Mouse (Mus musculus) limb, embryonic 12.5 days (tissue): ENCODE data around the gene Erich3. TPM values are rescaled to one million over a fixed set of nuclear protein-coding genes. Genes with fewer than 3 reads are reported as not detected.

Experiments
- ATAC-seq: fragments of 200-750 bp; cut with Nextera tagmentation; 2 replicates; pipeline ENCODE4 v1.8.0; 2017; ENCODE audit warnings: low read depth, moderate TSS enrichment; ENCODE audit not compliant: insufficient number of reproducible peaks, insufficient read depth, low FRiP score, low TSS enrichment
- H3K27ac ChIP-seq: fragments of 300-500 bp; sonication (generic); 2 replicates; pipeline ENCODE4 v1.5.1; 2016; ENCODE audit warnings: mild to moderate bottlenecking, moderate library complexity
- H3K27me3 ChIP-seq: fragments of 300-500 bp; sonication (generic); 2 replicates; pipeline ENCODE4 v1.6.1; 2016; ENCODE audit warnings: mild to moderate bottlenecking, moderate library complexity
- H3K36me3 ChIP-seq: fragments of 300-500 bp; sonication (generic); 2 replicates; pipeline ENCODE4 v1.6.1; 2016; ENCODE audit warnings: mild to moderate bottlenecking, moderate library complexity
- H3K4me1 ChIP-seq: fragments of 300-500 bp; sonication (generic); replicated peaks from 2 replicates; pipeline ENCODE4 v1.6.1; 2016
- H3K4me2 ChIP-seq: fragments of 300-500 bp; sonication (generic); 2 replicates; pipeline ENCODE4 v1.6.1; 2016; ENCODE audit warnings: mild to moderate bottlenecking, moderate library complexity
- H3K4me3 ChIP-seq: fragments of 300-500 bp; sonication (generic); replicated peaks from 2 replicates; pipeline ENCODE4 v1.5.1; 2016; ENCODE audit warnings: mild to moderate bottlenecking
- H3K9ac ChIP-seq: fragments of 300-500 bp; sonication (generic); replicated peaks from 2 replicates; pipeline ENCODE4 v1.6.1; 2016; ENCODE audit warnings: mild to moderate bottlenecking, moderate library complexity
- H3K9me3 ChIP-seq: fragments of 300-500 bp; sonication (generic); 2 replicates; pipeline ENCODE4 v1.6.1; 2016; ENCODE audit warnings: mild to moderate bottlenecking, moderate library complexity
- WGBS: fragments of 180-500 bp; shearing (Covaris S2); methylation state at CpG from one replicate; pipeline ENCODE4 v1.1.7; 2016; 5-methylcytosine and 5-hydroxymethylcytosine counted together
- polyA plus RNA-seq: library from polyadenylated mRNA; unstranded; fragments of >200 nt; fragmentation: Nextera tagmentation; extraction: Ambion mirVana; gene quantifications from 2 replicates; pipeline ENCODE4 v1.2.1, GENCODE M21; 2016

Erich3 gene
- polyA plus RNA-seq, 1 experiment from 2014 or later, result 0.15 TPM

DNA sequence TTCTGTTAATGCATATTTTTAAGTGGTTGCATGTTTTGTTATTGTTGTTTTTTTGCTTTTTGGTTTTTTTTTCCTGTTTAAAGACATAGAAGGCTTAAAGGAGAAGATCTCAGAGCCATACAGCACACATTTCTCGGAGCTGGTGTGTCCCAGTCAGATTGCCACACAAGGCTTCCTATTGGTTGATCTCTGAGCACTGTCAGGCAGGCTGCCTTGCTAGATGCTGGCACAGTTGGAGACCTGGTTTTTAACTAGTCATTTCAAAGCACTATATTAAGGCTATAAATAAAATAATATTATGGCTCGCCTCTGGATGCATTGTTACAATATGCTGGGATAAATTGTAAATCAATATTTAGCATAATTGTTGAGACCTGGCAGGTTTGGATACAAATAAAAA, 18.9 kb downstream of the Erich3 start:
- no peaks in the 10 kb centered on the region for H3K27me3 ChIP-seq
- H3K4me2 ChIP-seq, result no peak overlapping the region
- ATAC-seq, result no peak
- no peaks in the 10 kb centered on the region for H3K4me1 ChIP-seq
- H3K36me3 ChIP-seq, result no peaks in the 10 kb centered on the region
- no peak overlapping the region for H3K4me3 ChIP-seq
- no peak overlapping the region for H3K9ac ChIP-seq
- WGBS, result 64% methylated on average over 2 of the region's 2 CpGs
- H3K27ac ChIP-seq, result no peak overlapping the region
- no peaks in the 10 kb centered on the region for H3K9me3 ChIP-seq

DNA sequence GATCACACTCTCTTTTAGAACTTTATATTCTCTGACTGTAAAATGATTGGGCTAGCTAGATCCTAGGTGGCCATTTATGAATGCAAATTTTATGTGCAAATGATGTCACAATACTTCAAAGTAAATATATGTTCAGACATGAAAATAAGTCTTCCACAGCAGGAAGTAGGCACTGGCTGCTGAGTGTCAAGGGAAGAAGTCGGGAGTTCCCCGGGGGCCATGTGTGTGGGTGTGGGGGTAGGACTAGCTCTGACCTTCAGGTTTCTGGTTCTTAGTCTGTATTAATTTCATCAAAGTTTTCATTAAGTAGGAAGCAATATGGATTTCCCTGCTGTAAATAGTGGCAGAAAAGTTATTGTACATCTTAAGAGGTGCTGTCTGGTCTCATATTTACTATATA, 20.0 kb downstream of the Erich3 start:
- no peak overlapping the region for H3K27ac ChIP-seq
- no peaks in the 10 kb centered on the region for H3K9me3 ChIP-seq
- no peaks in the 10 kb centered on the region for H3K4me1 ChIP-seq
- no peaks in the 10 kb centered on the region for H3K36me3 ChIP-seq
- whole genome bisulfite sequencing, result 92% methylated on average over 2 of the region's 2 CpGs
- no peaks in the 10 kb centered on the region for H3K27me3 ChIP-seq
- ATAC-seq, result no peak
- H3K4me3 ChIP-seq, result no peak overlapping the region
- H3K4me2 ChIP-seq, result no peak overlapping the region
- H3K9ac ChIP-seq, result no peak overlapping the region

DNA sequence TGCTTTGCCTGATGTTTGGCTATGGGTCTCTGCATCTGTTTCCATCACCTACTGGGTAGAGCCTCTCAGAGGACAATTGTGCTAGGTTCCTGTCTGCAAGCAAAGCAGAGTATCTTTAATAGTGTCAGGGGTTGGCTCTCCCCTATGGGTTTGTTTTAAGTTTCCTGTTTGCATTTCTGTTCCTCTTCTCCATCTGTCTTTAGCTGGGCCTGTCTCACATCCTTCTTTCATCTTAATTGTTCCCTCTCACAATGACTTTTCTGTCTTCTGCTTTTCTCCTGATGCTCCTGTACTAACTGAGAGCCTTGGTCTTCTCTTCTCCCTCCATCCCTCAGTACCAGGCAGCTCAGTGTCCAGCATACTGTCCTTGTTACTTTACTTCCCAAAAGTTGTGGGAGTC, 26.6 kb downstream of the Erich3 start:
- no peak overlapping the region for H3K4me3 ChIP-seq
- H3K36me3 ChIP-seq, result no peaks in the 10 kb centered on the region
- no peak for ATAC-seq
- H3K4me1 ChIP-seq, result peaks cover 15% of the 10 kb centered on the region
- no peak overlapping the region for H3K4me2 ChIP-seq
- no peak overlapping the region for H3K27ac ChIP-seq
- no peaks in the 10 kb centered on the region for H3K9me3 ChIP-seq
- H3K9ac ChIP-seq, result no peak overlapping the region
- H3K27me3 ChIP-seq, result peaks cover 4% of the 10 kb centered on the region; the same call in 1 of the 2 replicates

DNA sequence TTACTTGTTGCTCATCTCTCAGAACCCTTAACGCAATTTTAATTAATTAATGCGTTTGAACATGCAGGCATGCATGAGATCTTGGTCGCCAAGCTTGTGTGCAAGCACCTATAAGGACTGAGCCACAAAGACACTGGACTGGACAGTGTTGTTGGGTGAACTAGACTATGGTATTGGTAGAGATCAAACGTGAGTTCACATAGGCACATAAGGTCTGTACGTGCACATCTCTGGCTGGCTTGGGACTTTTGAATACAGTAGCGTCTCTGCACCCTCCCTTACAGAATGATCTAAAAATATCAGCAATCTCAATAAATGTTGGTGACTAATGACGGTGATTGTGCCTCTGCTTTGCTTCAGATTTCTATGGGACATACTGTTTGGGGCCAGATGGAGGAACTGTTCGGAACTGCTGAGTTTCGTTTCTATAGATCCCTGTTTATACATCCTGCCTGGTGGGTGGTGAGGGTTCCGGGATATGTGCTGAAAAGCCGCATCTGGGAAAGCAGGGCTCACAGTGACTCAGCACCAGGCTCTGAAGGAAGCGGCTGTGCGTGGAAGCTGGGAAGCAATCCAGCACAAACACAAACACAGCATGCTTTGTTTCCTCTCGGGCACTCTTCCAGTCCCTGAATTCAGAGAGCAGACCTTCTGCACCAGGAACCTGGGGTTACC, 28.4 kb downstream of the Erich3 start:
- WGBS, result 48% methylated on average over 14 of the region's 14 CpGs
- H3K9me3 ChIP-seq, result no peaks in the 10 kb centered on the region
- H3K9ac ChIP-seq, result no peak overlapping the region
- 0 out of 2 replicates have a peak, but pooled peaks have one; percentile 54 for ATAC-seq
- H3K4me2 ChIP-seq, result peak overlapping the region; percentile 17; the same call in 1 of the 2 replicates
- peaks cover 4% of the 10 kb centered on the region; the same call in 1 of the 2 replicates for H3K27me3 ChIP-seq
- no peak overlapping the region for H3K27ac ChIP-seq
- H3K36me3 ChIP-seq, result no peaks in the 10 kb centered on the region
- H3K4me3 ChIP-seq, result no peak overlapping the region
- H3K4me1 ChIP-seq, result peaks cover 27% of the 10 kb centered on the region

DNA sequence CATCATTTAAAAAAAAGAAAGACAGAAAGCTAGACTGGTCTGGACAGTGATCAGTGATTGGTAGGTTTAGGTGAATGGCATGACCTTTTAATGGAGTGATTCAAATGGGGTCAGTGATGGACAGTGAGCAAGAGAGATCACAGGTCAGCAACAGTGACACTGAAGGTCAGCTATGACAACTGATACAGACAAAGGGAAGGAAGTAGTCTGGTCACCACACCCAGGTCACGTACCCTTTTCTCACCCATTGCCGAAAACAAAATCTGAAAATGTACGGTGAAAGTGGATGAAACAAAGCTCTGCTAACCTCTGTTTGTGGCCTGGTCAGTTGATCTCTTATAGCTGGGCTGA, 28.9 kb downstream of the Erich3 start:
- Histone ChIP-seq H3K27me3 (peaks cover 4% of the 10 kb centered on the region; the same call in 1 of the 2 replicates), H3K4me1 (peaks cover 27% of the 10 kb centered on the region), H3K36me3 (no peaks in the 10 kb centered on the region), H3K9me3 (no peaks in the 10 kb centered on the region), H3K27ac (no peak overlapping the region), H3K9ac (no peak overlapping the region), H3K4me3 (no peak overlapping the region), H3K4me2 (0 out of 2 replicates have a peak overlapping the region, but pooled peaks have one; percentile 17)
- WGBS, result 85% methylated on average over 3 of the region's 3 CpGs
- 0 out of 2 replicates have a peak, but pooled peaks have one; percentile 13 for ATAC-seq

DNA sequence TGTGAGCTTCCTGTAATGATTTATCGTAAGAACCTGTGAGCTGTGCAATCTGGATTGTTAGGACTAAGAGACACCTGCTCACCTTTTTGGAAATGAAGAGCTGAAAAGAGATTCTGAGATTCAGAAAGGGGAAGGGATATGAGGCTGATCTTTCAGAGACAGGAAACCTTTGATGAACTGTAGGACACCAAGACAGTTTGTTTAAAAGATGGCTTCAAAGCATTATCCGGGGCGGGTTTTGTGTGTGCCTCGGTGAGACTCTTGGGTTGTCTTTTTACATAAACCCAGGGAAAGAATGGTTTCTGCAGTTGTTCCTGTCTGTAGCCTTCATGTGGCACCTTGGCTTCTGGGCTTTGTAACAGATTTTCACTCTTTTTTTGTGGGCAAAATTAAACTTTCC, 30.2 kb downstream of the Erich3 start:
- no peaks in the 10 kb centered on the region for H3K36me3 ChIP-seq
- no peaks in the 10 kb centered on the region for H3K9me3 ChIP-seq
- no peak overlapping the region for H3K4me2 ChIP-seq
- no peak overlapping the region for H3K27ac ChIP-seq
- H3K9ac ChIP-seq, result no peak overlapping the region
- peaks cover 4% of the 10 kb centered on the region; the same call in 1 of the 2 replicates for H3K27me3 ChIP-seq
- WGBS, result 70% methylated on average over 4 of the region's 4 CpGs
- H3K4me3 ChIP-seq, result no peak overlapping the region
- peaks cover 33% of the 10 kb centered on the region for H3K4me1 ChIP-seq
- no peak for ATAC-seq

DNA sequence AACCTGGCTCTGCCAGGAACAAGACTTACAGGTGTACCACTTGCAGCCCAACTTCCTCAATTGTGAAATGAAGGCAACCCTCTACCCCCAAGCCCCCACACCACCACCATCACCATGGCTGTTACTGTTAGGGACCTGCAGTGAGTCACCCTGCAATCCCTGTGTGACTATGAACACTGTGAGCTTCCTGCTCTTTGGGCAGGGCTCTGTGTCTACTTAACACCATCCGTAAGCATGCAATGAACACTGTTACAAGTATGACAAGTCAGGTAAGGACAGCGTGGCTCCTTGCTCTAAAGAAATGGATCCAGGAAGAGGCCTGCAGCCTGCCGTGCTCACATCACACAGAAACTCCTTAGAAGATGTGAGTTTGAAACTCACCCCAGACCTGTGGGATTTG, 33.0 kb downstream of the Erich3 start:
- no peak overlapping the region for H3K4me2 ChIP-seq
- no peaks in the 10 kb centered on the region for H3K36me3 ChIP-seq
- H3K9me3 ChIP-seq, result no peaks in the 10 kb centered on the region
- H3K4me1 ChIP-seq, result peaks cover 36% of the 10 kb centered on the region
- no peak overlapping the region for H3K27ac ChIP-seq
- H3K9ac ChIP-seq, result no peak overlapping the region
- no peak for ATAC-seq
- no peak overlapping the region for H3K4me3 ChIP-seq
- H3K27me3 ChIP-seq, result peaks cover 4% of the 10 kb centered on the region; the same call in 1 of the 2 replicates
- WGBS, result 78% methylated on average over 3 of the region's 3 CpGs

DNA sequence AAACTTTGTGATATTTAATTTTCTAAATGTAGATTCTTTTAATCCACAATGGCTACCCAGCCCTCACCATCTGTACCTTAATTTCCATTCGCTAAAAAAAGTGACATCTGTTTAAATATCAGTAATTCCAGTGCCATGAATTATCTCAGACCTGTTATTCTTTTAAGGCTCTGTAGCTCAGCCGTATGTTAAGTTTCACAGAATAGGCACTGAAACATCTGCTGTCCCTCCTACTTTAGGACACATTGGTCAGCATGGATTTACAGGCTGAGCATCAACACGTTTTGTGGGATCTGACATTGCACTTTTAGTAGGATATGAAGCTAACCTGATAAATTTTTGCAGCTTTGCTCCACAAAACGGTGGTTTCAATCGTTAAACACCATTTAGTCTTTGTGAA, 35.2 kb downstream of the Erich3 start:
- no peak for ATAC-seq
- no peak overlapping the region for H3K4me2 ChIP-seq
- WGBS, result 27% methylated on average over 5 of the region's 5 CpGs
- no peaks in the 10 kb centered on the region; the same call in 1 of the 2 replicates for H3K27me3 ChIP-seq
- H3K4me3 ChIP-seq, result no peak overlapping the region
- H3K36me3 ChIP-seq, result no peaks in the 10 kb centered on the region
- peaks cover 26% of the 10 kb centered on the region for H3K4me1 ChIP-seq
- no peaks in the 10 kb centered on the region for H3K9me3 ChIP-seq
- no peak overlapping the region for H3K9ac ChIP-seq
- no peak overlapping the region for H3K27ac ChIP-seq

DNA sequence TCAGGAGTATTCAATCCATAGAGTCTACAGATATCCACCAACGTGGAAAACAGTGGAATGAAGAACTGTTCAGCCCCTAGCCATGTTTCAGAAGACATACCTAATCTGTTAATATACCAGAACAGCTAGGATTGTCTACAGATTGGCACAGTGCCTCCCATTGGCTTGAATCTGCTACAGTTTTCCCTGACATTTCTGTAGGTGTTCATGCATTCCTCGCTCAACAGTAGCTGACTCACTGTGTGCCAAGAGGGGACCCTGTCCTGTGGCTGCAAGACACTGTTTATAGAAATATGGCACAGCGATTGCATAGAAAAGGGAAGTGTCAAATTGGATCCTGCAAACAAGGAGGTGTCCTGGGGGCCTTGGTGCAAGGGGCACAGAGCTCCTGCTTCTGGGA, 36.6 kb downstream of the Erich3 start:
- H3K9ac ChIP-seq, result no peak overlapping the region
- WGBS, result 82% methylated on average over 3 of the region's 3 CpGs
- H3K4me2 ChIP-seq, result no peak overlapping the region
- ATAC-seq, result no peak
- no peaks in the 10 kb centered on the region; the same call in 1 of the 2 replicates for H3K27me3 ChIP-seq
- H3K9me3 ChIP-seq, result no peaks in the 10 kb centered on the region
- H3K4me1 ChIP-seq, result peaks cover 22% of the 10 kb centered on the region
- no peak overlapping the region for H3K4me3 ChIP-seq
- H3K36me3 ChIP-seq, result no peaks in the 10 kb centered on the region
- H3K27ac ChIP-seq, result no peak overlapping the region

DNA sequence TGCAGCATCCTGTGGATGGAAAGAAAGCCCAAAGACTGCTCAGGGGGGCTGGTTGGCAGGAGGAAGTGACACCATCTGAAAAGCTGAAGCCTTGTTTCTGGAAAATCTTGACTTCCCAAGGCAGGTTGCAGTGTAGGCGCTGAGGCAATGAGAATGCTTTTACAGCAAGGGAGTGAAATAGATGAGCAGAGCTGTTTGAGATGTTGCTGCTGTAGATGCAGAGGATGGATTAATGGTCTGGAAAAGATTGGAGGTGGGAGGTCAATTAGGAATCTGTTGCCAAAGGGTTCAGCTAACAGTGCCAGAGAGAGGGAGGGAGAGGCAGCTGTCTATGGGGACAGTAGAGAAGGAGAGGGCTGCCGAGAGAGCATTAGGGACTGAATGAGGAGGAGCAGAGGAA, 37.1 kb downstream of the Erich3 start:
- no peak overlapping the region for H3K9ac ChIP-seq
- no peaks in the 10 kb centered on the region; the same call in 1 of the 2 replicates for H3K27me3 ChIP-seq
- WGBS, result 57% methylated on average over 2 of the region's 2 CpGs
- H3K27ac ChIP-seq, result no peak overlapping the region
- no peak for ATAC-seq
- H3K9me3 ChIP-seq, result no peaks in the 10 kb centered on the region
- no peak overlapping the region for H3K4me3 ChIP-seq
- H3K4me2 ChIP-seq, result no peak overlapping the region
- H3K4me1 ChIP-seq, result peaks cover 18% of the 10 kb centered on the region
- no peaks in the 10 kb centered on the region for H3K36me3 ChIP-seq

DNA sequence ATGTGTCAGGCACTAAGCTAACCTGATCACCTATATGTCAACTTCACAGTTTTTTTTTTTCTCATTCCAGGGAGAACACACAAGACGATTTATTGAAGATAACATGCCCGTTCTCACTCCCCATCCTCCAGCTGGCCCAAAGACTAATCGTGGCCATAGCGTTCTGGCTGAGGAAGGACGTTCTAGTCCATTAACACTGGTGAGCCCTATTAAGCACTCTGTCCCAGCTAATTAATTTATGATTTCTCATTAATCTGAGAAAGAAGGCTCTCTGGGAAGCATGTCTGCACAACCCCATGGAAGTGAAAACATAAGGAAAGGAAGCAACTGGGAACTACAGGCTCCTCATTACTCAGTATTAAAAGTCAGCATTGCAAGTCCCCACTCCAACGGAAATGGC, 41.1 kb downstream of the Erich3 start:
- Histone ChIP-seq H3K4me1 (0 out of 2 replicates have a peak, but pooled peaks cover 3% of the 10 kb centered on the region), H3K9me3 (no peaks in the 10 kb centered on the region), H3K4me3 (no peak overlapping the region), H3K27ac (no peak overlapping the region), H3K9ac (no peak overlapping the region), H3K27me3 (peaks cover 4% of the 10 kb centered on the region; the same call in 1 of the 2 replicates), H3K36me3 (no peaks in the 10 kb centered on the region), H3K4me2 (no peak overlapping the region)
- 37% methylated on average over 6 of the region's 6 CpGs for WGBS
- no peak for ATAC-seq

DNA sequence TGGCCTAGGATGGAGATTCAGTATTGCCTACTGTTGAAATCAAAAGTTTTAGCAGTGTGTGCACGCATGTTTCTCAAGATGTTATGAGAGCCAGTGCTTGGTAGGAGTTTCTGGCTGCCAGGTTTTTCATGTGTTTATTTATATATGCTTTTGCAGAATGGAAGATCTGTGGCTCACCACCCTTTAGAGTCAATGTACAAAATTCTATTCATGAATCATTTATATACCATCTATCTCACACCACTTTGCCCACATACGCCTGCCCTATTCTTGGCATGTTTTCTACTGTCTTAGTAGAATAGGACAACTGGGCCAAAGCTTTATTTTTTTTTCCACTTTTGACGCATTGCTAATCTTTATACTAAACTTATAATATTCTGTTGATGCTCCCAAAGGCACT, 44.5 kb downstream of the Erich3 start:
- Histone ChIP-seq H3K9ac (no peak overlapping the region), H3K36me3 (no peaks in the 10 kb centered on the region), H3K4me2 (no peak overlapping the region), H3K9me3 (no peaks in the 10 kb centered on the region), H3K27me3 (0 out of 2 replicates have a peak, but pooled peaks cover 4% of the 10 kb centered on the region), H3K4me1 (no peaks in the 10 kb centered on the region), H3K27ac (no peak overlapping the region), H3K4me3 (no peak overlapping the region)
- WGBS, result 93% methylated on average over 3 of the region's 3 CpGs
- no peak for ATAC-seq
